Mouse (Mus musculus) forebrain, postnatal 0 days (tissue): ENCODE measurements around the gene Odf4. TPM values are rescaled to one million over a fixed set of nuclear protein-coding genes. Genes with fewer than 3 reads are reported as not detected.
"Not testable (repeated sequence)": the region's sequence is repeated elsewhere in the genome, so short reads cannot be mapped to it uniquely, and the experiment has no call there.

Experiments used
- ATAC-seq: fragments of 200-750 bp; cut with Nextera tagmentation; 2 replicates; pipeline ENCODE4 v1.8.0; 2017; ENCODE audit warnings: mild to moderate bottlenecking, moderate library complexity
- DNase-seq: peaks from one replicate; pipeline ENCODE4 v3.0.0-alpha.2; 2015
- H3K27ac ChIP-seq: fragments of 300-500 bp; sonication (generic); 2 replicates; pipeline ENCODE4 v1.5.1; 2014; ENCODE audit warnings: low read depth, mild to moderate bottlenecking, antibody characterized with exemption, low read length, moderate library complexity, mixed read lengths
- H3K27me3 ChIP-seq: fragments of 300-500 bp; sonication (generic); 2 replicates; pipeline ENCODE4 v1.6.1; 2014; ENCODE audit warnings: mild to moderate bottlenecking, low read length, mixed read lengths; ENCODE audit not compliant: insufficient read depth
- H3K36me3 ChIP-seq: fragments of 300-500 bp; sonication (generic); 2 replicates; pipeline ENCODE4 v1.6.1; 2014; ENCODE audit warnings: mild to moderate bottlenecking, moderate library complexity; ENCODE audit not compliant: insufficient read depth
- H3K4me1 ChIP-seq: fragments of 300-500 bp; sonication (generic); 2 replicates; pipeline ENCODE4 v1.6.1; 2014; ENCODE audit warnings: antibody characterized with exemption; ENCODE audit not compliant: insufficient read depth
- H3K4me2 ChIP-seq: fragments of 300-500 bp; sonication (generic); 2 replicates; pipeline ENCODE4 v1.6.1; 2014; ENCODE audit warnings: low read depth, mild to moderate bottlenecking, moderate library complexity
- H3K4me3 ChIP-seq: fragments of 300-500 bp; sonication (generic); 2 replicates; pipeline ENCODE4 v1.5.1; 2014; ENCODE audit warnings: low read depth, low read length, mixed read lengths
- H3K9ac ChIP-seq: fragments of 300-500 bp; sonication (generic); 2 replicates; pipeline ENCODE4 v1.6.1; 2014; ENCODE audit warnings: mild to moderate bottlenecking
- H3K9me3 ChIP-seq: fragments of 300-500 bp; sonication (generic); 2 replicates; pipeline ENCODE4 v1.6.1; 2016; ENCODE audit warnings: low read length
- CTCF ChIP-seq: sonication (generic); IDR thresholded peaks from 2 replicates; pipeline ENCODE4 v1.5.1; 2016; ENCODE audit warnings: antibody characterized with exemption, control low read depth, low read depth
- WGBS: fragments of 180-500 bp; shearing (Covaris S2); extraction: QIAGEN DNeasy Blood & Tissue Kit; methylation state at CpG from one replicate; pipeline ENCODE4 v1.1.7; 2014; 5-methylcytosine and 5-hydroxymethylcytosine counted together
- polyA plus RNA-seq: library from polyadenylated mRNA; unstranded; fragments of >200 nt; fragmentation: Nextera tagmentation; extraction: Ambion mirVana; gene quantifications from 2 replicates; pipeline ENCODE4 v1.2.1, GENCODE M21; 2015
- total RNA-seq: library from RNA; depleted of rRNA; stranded (reverse); fragments of >200 nt; gene quantifications from 2 replicates; pipeline ENCODE4 v1.2.3, GENCODE M21; 2014; rRNA removed

Odf4 gene
- total RNA-seq, result 0.77 and 2.0 TPM in 2 replicates
- polyA plus RNA-seq, result 0.42 TPM in 1 of 2 replicates, not detected in the other

- H3K4me1 ChIP-seq, result no peaks in the 10 kb centered on the region
- DNase-seq (no peak), ATAC-seq (no peak)
- H3K9me3 ChIP-seq, result no peaks in the 10 kb centered on the region
- no peaks in the 10 kb centered on the region for H3K36me3 ChIP-seq
- H3K9ac ChIP-seq, result no peak within 1 kb of the TSS
- WGBS, result 79% methylated on average over 3 of the region's 3 CpGs
- H3K27me3 ChIP-seq, result no peaks in the 10 kb centered on the region
- no peak within 1 kb of the TSS for H3K4me3 ChIP-seq
- no peak within 1 kb of the TSS for H3K27ac ChIP-seq
- no peak within 1 kb of the TSS for H3K4me2 ChIP-seq
- no peak for TF ChIP-seq CTCF
Measured at GRCm38 (mm10) chr11:68926981-68927380, at the start of gene Odf4. TSS of gene Odf4 (minus strand) at chr11:68927081.

GRCm38 (mm10) chr11:68975601-68976000, 48.7 kb upstream of the Odf4 start:
- H3K4me2 ChIP-seq, result no peak overlapping the region
- no peak for TF ChIP-seq CTCF
- H3K4me3 ChIP-seq, result no peak overlapping the region
- H3K9me3 ChIP-seq, result no peaks in the 10 kb centered on the region
- no peak for DNase-seq
- H3K4me1 ChIP-seq, result no peaks in the 10 kb centered on the region
- ATAC-seq, result no peak
- no peaks in the 10 kb centered on the region for H3K27me3 ChIP-seq
- no peak overlapping the region for H3K27ac ChIP-seq
- no peaks in the 10 kb centered on the region for H3K36me3 ChIP-seq
- 81% methylated on average over 1 of the region's 1 CpGs for WGBS
- H3K9ac ChIP-seq, result no peak overlapping the region

- DNase-seq, result no peak
- Histone ChIP-seq H3K27ac (no peak within 1 kb of the TSS), H3K9ac (no peak within 1 kb of the TSS), H3K9me3 (no peaks in the 10 kb centered on the region), H3K4me3 (peak within 1 kb of the TSS; percentile 38; the same call in 1 of the 2 replicates), H3K36me3 (no peaks in the 10 kb centered on the region), H3K4me1 (no peaks in the 10 kb centered on the region), H3K4me2 (peak within 1 kb of the TSS; percentile 60), H3K27me3 (no peaks in the 10 kb centered on the region)
- TF ChIP-seq CTCF, result no peak
- ATAC-seq, result no peak
- 86% methylated on average over 7 of the region's 7 CpGs for WGBS
Measured at GRCm38 (mm10) chr11:68975085-68975484, 48.2 kb upstream of the Odf4 start, which contains the start of gene Rangrf. TSS of gene Rangrf (minus strand) at chr11:68975185.

GRCm38 (mm10) chr11:68974059-68974450, 47.2 kb upstream of the Odf4 start:
- DNase-seq, result no peak
- no peaks in the 10 kb centered on the region for H3K4me1 ChIP-seq
- no peaks in the 10 kb centered on the region for H3K36me3 ChIP-seq
- no peaks in the 10 kb centered on the region for H3K27me3 ChIP-seq
- H3K9ac ChIP-seq, result no peak overlapping the region
- TF ChIP-seq CTCF, result no peak
- H3K4me2 ChIP-seq, result peak overlapping the region; percentile 60
- peak overlapping the region; percentile 38 for H3K4me3 ChIP-seq
- WGBS, result 29% methylated on average over 6 of the region's 6 CpGs
- no peaks in the 10 kb centered on the region for H3K9me3 ChIP-seq
- ATAC-seq, result no peak
- no peak overlapping the region for H3K27ac ChIP-seq

- not testable (repeated sequence) for H3K27ac ChIP-seq, H3K4me1 ChIP-seq, H3K9me3 ChIP-seq, H3K27me3 ChIP-seq, H3K36me3 ChIP-seq
- peak overlapping the region; percentile 38 for H3K4me3 ChIP-seq
- peak overlapping the region; percentile 60 for H3K4me2 ChIP-seq
- WGBS, result under 1% methylated on average over 37 of the region's 38 CpGs
- ATAC-seq (peak; percentile 94), DNase-seq (peak; percentile 80)
- H3K9ac ChIP-seq, result peak overlapping the region; percentile 25; the same call in 1 of the 2 replicates
Measured at GRCm38 (mm10) chr11:68973250-68974058, 46.6 kb upstream of the Odf4 start.

- Histone ChIP-seq H3K9ac (no peak overlapping the region), H3K4me1 (no peaks in the 10 kb centered on the region; the same call in 1 of the 2 replicates), H3K27me3 (no peaks in the 10 kb centered on the region), H3K36me3 (no peaks in the 10 kb centered on the region), H3K9me3 (no peaks in the 10 kb centered on the region), H3K27ac (no peak overlapping the region), H3K4me3 (no peak overlapping the region), H3K4me2 (no peak overlapping the region)
- WGBS, result 57% methylated on average over 4 of the region's 4 CpGs
- DNase-seq (no peak), ATAC-seq (no peak)
- TF ChIP-seq CTCF, result no peak
Measured at GRCm38 (mm10) chr11:68970232-68970631, 43.4 kb upstream of the Odf4 start.

- no peaks in the 10 kb centered on the region for H3K9me3 ChIP-seq
- 87% methylated on average over 11 of the region's 11 CpGs for WGBS
- no peaks in the 10 kb centered on the region for H3K27me3 ChIP-seq
- H3K27ac ChIP-seq, result no peak overlapping the region
- H3K36me3 ChIP-seq, result no peaks in the 10 kb centered on the region
- no peak for DNase-seq
- no peak overlapping the region for H3K4me2 ChIP-seq
- TF ChIP-seq CTCF, result no peak
- no peak overlapping the region for H3K9ac ChIP-seq
- no peak for ATAC-seq
- H3K4me3 ChIP-seq, result no peak overlapping the region
- no peaks in the 10 kb centered on the region; the same call in 1 of the 2 replicates for H3K4me1 ChIP-seq
Measured at GRCm38 (mm10) chr11:68968752-68969151, 41.9 kb upstream of the Odf4 start.
